Mouse (Mus musculus) cerebellum, adult 11-12 months (tissue): ENCODE data around the gene Abhd8.

Source experiments
- DNase-seq: peaks from one replicate; pipeline ENCODE4 v3.0.0; 2022

Abhd8 gene

GRCm38 (mm10) chr8:71477196-71477845 is 13.9 kb upstream of the Abhd8 start:
- peak; percentile 71 for DNase-seq

DNA sequence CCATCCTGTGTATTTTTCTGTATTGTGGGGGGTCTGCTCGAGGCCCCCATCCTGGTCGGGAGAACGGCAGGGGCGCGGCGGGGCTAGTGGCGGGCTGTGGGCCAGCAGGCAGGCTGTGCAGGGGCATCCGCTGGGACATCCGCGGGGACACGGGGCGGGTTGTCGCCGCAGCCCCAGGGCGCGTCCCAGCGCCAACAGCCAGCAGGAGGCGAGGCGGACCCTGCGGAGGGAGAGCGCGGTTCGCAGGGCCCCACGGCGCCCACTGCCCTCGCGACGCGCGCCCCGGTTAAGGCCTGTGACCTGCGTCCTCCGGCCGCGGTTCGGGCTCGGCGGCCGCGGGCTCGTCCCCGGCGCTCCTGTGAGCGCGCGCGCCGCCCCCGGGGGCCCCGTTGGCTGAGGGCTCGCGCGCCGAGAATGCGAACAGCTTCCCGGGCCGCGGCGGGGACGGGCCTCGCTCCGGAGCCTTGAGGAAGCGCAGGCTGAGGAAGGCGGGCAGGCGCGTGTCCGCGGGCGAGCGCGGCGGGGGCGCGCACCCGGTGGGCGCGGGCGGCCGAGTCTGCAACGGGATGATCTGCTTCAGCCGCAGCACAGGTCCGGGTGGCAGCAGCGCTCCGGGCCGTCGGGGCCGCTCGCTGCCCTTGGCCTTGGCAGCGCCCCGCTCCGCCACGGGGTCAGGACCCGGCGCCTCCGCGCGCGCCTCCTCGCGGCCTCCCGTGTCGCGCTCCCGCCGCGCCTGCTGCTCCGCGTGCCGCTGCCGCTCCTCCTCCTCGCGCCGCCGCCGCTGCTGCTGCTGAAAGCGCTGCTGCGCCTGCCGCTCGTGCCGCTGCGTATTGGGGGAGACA is 12.9 kb upstream of the Abhd8 start:
- peak; percentile 89 for DNase-seq

DNA sequence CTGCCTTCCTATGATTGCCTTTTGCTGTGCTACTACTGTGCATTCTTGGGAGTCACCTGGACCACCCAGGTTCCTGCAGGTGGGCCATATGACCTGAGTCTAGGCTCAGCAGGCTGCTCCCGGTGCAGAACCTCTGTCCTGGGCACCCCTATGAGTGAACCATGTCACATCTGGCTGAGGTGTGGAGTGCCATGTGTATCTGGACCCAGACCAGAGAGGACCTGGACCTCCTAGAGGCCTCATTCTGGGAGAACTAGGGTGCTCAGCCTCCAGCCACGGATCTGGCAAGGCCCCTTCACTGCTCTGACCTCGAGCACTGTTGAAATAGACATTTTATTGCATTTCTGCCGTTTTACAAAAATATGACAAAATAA is 12.2 kb upstream of the Abhd8 start:
- DNase-seq: peak; percentile 70

- DNase-seq: peak; percentile 76
These were observed 11.6 kb upstream of the Abhd8 start for GRCm38 (mm10) chr8:71474785-71475701.

- peak; percentile 61 for DNase-seq
These were observed 10.9 kb upstream of the Abhd8 start for GRCm38 (mm10) chr8:71474344-71474743.

- peak; percentile 17 for DNase-seq
These were observed 9.3 kb upstream of the Abhd8 start for GRCm38 (mm10) chr8:71472601-71473386.

DNA sequence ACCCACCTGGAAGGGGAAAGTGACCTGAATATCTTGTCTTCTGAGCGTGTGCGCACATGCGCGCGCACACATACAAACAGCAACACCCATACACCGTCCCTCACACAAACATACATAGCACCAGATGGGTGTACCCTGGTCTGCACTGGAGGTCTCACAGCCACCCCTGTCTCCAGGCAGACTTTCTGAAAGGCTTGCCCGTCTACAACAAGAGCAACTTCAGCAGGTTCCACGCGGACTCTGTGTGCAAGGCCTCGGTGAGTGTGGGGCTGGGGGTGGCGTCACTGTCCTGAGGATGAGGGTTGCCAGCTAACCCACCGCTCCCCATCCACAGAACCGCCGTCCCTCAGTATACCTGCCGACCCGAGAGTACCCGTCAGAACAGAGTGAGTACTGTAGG is 8.4 kb upstream of the Abhd8 start:
- peak; percentile 36 for DNase-seq

DNA sequence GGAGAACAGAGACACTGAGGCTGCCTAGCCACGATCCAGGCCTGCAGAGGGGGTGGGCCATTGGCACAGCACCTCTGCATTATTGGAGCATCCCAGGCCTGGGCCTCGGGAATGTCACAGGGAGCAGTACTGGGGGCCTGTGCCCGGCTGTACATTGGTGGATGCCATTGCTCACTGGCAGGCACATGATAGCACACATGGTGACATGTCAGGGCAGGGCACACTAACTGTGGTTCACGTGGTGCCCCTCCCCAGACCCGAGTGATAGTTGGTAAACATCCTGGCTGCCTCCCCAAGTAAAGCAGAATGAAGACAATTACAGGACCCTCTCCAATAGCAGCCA is 7.4 kb upstream of the Abhd8 start:
- DNase-seq: no peak

DNA sequence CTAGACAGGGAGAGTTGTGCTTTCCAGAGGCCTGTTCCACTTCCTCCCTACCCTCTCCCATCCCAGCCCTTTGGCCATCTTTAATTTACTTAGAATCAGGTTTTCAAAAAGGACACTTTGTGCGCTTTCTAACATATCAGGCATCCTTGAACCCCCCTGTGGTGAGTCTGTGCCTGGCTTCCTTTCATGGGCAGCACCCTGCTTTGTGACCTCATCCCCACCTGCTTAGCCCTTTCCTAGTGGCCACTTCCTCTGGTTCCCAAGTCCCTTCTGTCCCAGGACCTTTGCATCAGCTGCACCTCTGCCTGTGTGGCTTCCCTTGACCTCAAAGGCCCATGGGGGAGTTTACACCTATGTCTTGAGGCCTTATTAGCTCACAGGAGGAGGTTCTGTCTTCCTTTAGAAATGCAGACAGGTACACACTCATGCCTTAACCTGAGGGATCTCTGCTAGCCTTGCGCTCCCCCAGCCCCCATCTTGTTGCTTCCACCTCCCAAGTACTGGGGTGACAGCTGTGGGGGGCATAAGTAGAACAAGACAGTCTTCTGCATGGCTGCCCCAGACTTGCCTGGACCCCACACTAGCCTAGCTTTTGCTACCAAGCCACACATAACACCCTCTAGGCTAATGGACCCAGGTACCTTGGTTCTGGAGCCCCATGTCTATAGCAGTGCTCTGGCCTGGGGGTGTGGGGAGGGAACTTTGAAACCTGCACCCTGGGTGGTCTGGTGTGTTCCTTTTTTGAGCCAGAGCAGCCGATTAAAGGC is 6.9 kb upstream of the Abhd8 start:
- peak; percentile 62 for DNase-seq

GRCm38 (mm10) chr8:71469411-71469810 is 6.0 kb upstream of the Abhd8 start:
- DNase-seq: peak; percentile 83

DNA sequence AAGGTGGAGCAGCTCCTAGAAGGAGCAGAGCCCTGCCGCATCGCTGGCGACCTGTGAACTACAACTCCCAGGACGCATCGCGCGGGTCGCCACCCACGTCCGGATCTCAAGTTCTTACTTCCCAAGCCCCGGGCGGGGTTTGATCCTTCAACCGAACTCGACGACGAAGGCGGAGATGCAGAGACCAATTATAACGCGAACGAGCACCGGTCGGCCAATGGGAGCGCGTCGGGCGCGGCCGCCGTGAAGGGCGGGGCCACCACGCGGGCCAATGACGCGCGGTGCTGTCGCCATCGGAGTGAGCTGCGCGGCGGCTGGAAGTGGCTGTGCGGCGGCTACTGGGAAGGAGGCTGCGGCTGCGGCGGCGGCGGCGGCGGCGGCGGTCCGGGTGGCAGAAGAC is 5.5 kb upstream of the Abhd8 start, which contains the start of gene Dda1:
Gene Dda1 (plus strand): TSS at position 284 of the 400 bp plus-strand sequence.
- peak; percentile 99 for DNase-seq

- DNase-seq: peak; percentile 61
These were observed 4.5 kb upstream of the Abhd8 start for GRCm38 (mm10) chr8:71468001-71468400.

DNA sequence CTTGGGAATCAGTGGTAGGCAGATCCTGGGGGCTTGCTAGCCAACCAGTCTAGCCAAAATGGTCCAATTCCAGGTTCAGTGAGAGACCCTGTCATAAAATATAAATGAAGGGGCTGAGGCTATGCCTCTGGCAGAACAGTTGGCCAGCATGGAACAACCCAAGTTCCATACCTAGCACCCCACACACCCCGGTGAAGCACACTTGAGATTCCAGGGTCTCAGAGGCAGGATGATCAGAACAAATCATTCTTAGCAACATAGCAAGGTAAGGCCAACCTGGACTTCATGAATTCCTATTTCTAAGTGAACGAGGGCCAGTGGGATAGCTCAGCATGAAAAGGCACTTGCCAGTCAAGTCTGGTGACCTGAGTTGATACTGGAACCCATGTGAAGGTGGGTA is 3.7 kb upstream of the Abhd8 start:
- peak; percentile 45 for DNase-seq

- DNase-seq: peak; percentile 63
These were observed 2.7 kb upstream of the Abhd8 start for GRCm38 (mm10) chr8:71466198-71466597.

DNA sequence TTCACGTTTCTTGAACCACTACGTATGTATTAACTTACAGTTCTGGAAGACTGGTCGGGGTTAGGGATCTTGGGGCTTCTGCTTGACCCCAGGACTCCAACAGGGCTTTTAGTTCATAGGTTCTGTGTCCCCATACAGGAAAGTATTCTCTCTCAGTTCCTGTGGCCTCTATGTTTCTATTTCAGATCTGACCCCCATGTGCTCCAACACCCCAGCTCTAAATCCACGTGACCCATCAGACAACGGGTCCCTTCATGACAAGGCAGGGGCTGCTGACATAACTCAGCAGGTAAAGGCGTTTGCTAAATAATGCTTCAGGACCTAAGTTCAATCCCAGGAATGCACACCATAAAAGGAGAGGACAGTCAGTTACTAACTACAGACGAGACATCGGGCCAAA is 2.3 kb upstream of the Abhd8 start:
- peak; percentile 41 for DNase-seq

DNA sequence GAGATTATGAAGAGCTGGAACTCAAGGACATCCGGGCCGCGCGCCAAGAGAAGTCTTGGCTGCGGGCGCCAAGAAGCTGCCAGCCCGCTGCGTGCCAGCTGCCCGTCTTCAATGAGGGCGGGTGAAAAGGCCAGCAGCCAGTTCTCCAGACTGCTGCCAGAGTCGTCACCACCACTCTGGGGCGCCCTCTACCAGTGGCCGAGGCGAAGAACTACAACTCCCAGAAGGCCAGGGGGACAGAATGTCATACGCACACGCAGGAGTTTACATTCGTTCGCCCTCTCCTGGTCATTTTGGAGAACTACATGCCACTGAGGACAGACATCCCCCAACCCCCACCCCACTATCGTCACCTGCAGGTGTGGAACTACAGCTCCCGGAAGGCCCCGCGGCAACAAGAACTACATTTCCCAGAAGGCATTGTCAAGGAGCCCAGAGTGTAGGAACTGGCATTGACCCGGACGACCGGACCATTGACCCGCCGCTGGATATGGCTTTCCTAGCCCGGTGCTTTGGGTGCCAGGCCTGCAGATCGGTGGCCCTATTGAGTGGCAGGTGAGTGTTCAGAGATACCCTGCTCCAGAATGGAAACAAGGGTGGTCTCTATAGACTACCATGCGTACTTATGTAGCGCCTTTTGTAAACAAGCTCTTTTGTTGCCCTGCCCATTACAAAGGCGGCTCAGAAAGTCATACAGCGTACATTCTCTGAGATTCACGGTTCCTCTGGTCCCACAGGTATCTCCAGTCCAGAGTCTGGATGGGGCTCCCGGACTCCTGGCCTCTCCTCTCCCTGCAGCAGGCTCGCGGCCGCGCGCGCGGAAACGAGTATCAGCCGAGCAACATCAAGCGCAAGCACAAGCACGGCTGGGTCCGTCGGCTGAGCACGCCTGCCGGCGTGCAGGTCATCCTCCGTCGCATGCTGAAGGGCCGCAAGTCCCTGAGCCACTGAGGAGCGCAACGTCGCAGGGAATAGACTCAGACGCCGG is 1.4 kb upstream of the Abhd8 start, which contains the start of gene Mrpl34:
Gene Mrpl34 (plus strand): TSS at position 447 of the 988 bp plus-strand sequence.
- DNase-seq: peak; percentile 100

DNA sequence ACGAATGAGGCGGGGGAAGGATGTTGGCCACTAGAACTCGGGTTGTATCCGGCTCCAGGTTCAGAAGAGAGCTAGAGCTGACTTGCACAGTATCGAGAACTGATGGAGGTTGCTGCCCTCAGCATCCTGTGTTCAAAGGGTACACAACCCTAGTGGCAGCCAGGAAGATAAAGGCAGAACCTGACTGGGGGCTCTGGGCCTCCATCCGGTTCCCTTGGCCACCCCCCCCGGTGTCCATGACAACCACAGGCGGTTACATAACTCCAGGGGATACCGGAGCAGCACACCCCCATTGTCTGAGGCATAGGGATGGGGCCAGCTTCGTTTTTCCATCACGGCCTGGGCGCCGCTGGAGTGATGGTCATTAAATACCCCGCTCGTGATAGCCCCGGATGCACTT is 669 bp downstream of the Abhd8 start:
- peak; percentile 84 for DNase-seq

DNA sequence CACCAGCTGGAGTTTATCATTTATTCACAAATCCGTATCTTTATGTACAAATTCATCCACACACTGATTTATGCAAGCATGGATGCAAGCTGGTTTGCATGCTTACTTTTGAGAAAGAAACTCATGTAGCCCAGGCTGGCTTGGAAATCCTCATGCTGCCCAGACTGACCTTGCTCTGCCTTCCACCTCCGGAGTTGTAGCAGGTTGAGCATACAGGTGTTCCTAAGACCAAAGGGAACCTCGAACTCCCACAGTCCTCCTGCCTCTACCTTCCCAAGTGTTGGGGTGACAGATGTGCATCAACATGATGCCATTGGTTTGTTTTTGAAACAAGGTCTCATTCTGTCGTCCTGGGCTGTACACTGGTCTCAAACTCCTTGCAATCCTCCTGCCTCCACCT is 1.3 kb downstream of the Abhd8 start:
- no peak for DNase-seq

- peak; percentile 70 for DNase-seq
These were observed 2.2 kb downstream of the Abhd8 start for GRCm38 (mm10) chr8:71461152-71461840.

- DNase-seq: no peak
These were observed 2.7 kb downstream of the Abhd8 start for GRCm38 (mm10) chr8:71460716-71461115.
